Mouse (Mus musculus) MEL (cell line): ENCODE results near the gene Adam19. TPM values are rescaled to one million over a fixed set of nuclear protein-coding genes. Genes with fewer than 3 reads are reported as not detected.

Experiments
- DNase-seq: peaks from one replicate; pipeline ENCODE4 v3.0.0; 2011; ENCODE audit warnings: low read depth, low spot score
- H3K27ac ChIP-seq: 2 replicates; pipeline ENCODE4 v1.5.1; 2012; ENCODE audit warnings: low read depth, mild to moderate bottlenecking, control low read depth, low read length, moderate library complexity; ENCODE audit not compliant: control insufficient read depth
- H3K27me3 ChIP-seq, 2 experiments: fragments of 150-350 bp in 1 of 2; sonication (generic) in 1 of 2; 2 replicates each; pipeline ENCODE4 v1.6.1; 2012; ENCODE audit warnings: low read length in 2 of 2, mild to moderate bottlenecking in 2 of 2, improper control_type of control experiment in 1 of 2, moderate library complexity in 1 of 2; ENCODE audit not compliant: insufficient read depth in 2 of 2, control insufficient read depth in 1 of 2
- H3K36me3 ChIP-seq, 2 experiments: 2 replicates each; pipeline ENCODE4 v1.6.1; 2012 to 2014; ENCODE audit warnings: low read length in 2 of 2, improper control_type of control experiment in 1 of 2, inconsistent platforms in 1 of 2, mild to moderate bottlenecking in 1 of 2; ENCODE audit not compliant: insufficient read depth in 2 of 2, control insufficient read depth in 1 of 2
- H3K4me1 ChIP-seq, 2 experiments: fragments of 150-350 bp in 1 of 2; sonication (generic) in 1 of 2; 2 replicates each; pipeline ENCODE4 v1.6.1; 2012; ENCODE audit warnings: low read length in 2 of 2, improper control_type of control experiment in 1 of 2, mild to moderate bottlenecking in 1 of 2; ENCODE audit not compliant: insufficient read depth in 2 of 2, control insufficient read depth in 1 of 2
- H3K4me3 ChIP-seq, 2 experiments: fragments of 150-350 bp in 1 of 2; sonication (generic) in 1 of 2; 2 replicates each; pipeline ENCODE4 v1.5.1; 2012; ENCODE audit warnings: low read depth in 2 of 2, low read length in 2 of 2, mild to moderate bottlenecking in 2 of 2, moderate library complexity in 2 of 2, control low read depth in 1 of 2, improper control_type of control experiment in 1 of 2; ENCODE audit not compliant: control insufficient read depth in 1 of 2, insufficient read depth in 1 of 2
- H3K79me2 ChIP-seq: 2 replicates; pipeline ENCODE4 v1.6.1; 2012; ENCODE audit warnings: mild to moderate bottlenecking, low read length, moderate library complexity; ENCODE audit not compliant: control insufficient read depth, poor library complexity, insufficient read depth
- H3K9ac ChIP-seq: 2 replicates; pipeline ENCODE4 v1.6.1; 2012; ENCODE audit warnings: low read depth, mild to moderate bottlenecking, control low read depth, low read length, moderate library complexity; ENCODE audit not compliant: control insufficient read depth, poor library complexity, severe bottlenecking
- H3K9me3 ChIP-seq: fragments of 150-350 bp; sonication (generic); replicated peaks from 2 replicates; pipeline ENCODE4 v1.6.1; 2012; ENCODE audit warnings: mild to moderate bottlenecking, low read length, improper control_type of control experiment, moderate library complexity; ENCODE audit not compliant: insufficient read depth
- CHD1 ChIP-seq: IDR thresholded peaks from 2 replicates; pipeline ENCODE4 v1.6.1; 2012; ENCODE audit warnings: low read depth, mild to moderate bottlenecking, inconsistent platforms, low read length, improper control_type of control experiment
- CTCF ChIP-seq, 3 experiments: IDR thresholded peaks in 2 of 3; conservative IDR thresholded peaks in 1 of 3; 2 replicates each; pipeline ENCODE4 v1.5.1; 2011 to 2012; ENCODE audit warnings: low read length in 3 of 3, low read depth in 2 of 3, mild to moderate bottlenecking in 2 of 3, improper control_type of control experiment in 1 of 3, inconsistent platforms in 1 of 3, mixed read lengths in 1 of 3, moderate library complexity in 1 of 3; ENCODE audit not compliant: control insufficient read depth in 1 of 3, insufficient read depth in 1 of 3, poor library complexity in 1 of 3, severe bottlenecking in 1 of 3
- E2F4 ChIP-seq: IDR thresholded peaks from 2 replicates; pipeline ENCODE4 v1.6.1; 2011; ENCODE audit warnings: low read depth, low read length, improper control_type of control experiment, borderline replicate concordance
- ELF1 ChIP-seq: IDR thresholded peaks from 2 replicates; pipeline ENCODE4 v1.6.1; 2014; ENCODE audit warnings: low read depth, mild to moderate bottlenecking, inconsistent platforms, low read length, improper control_type of control experiment, moderate library complexity
- EP300 ChIP-seq, 2 experiments: IDR thresholded peaks; 2 replicates each; pipeline ENCODE4 v1.6.1; 2011; ENCODE audit warnings: improper control_type of control experiment in 2 of 2, low read length in 2 of 2, low read depth in 1 of 2, mild to moderate bottlenecking in 1 of 2
- GATA1 ChIP-seq: IDR thresholded peaks from 2 replicates; pipeline ENCODE4 v1.6.1; 2011; ENCODE audit warnings: low read depth, low read length, improper control_type of control experiment
- HCFC1 ChIP-seq: IDR thresholded peaks from 2 replicates; pipeline ENCODE4 v1.6.1; 2012; ENCODE audit warnings: low read depth, mild to moderate bottlenecking, inconsistent platforms, low read length, improper control_type of control experiment, moderate library complexity
- JUND ChIP-seq: IDR thresholded peaks from 2 replicates; pipeline ENCODE4 v1.6.1; 2011; ENCODE audit warnings: low read depth, mild to moderate bottlenecking, improper control_type of control experiment, low read length
- KAT2A ChIP-seq: conservative IDR thresholded peaks from 2 replicates; pipeline ENCODE4 v1.6.1; 2012; ENCODE audit warnings: low read depth, low read length, improper control_type of control experiment, inconsistent platforms
- MAFK ChIP-seq: IDR thresholded peaks from 2 replicates; pipeline ENCODE4 v1.6.1; 2011; ENCODE audit warnings: low read depth, mild to moderate bottlenecking, low read length, improper control_type of control experiment, borderline replicate concordance
- MAZ ChIP-seq: IDR thresholded peaks from 2 replicates; pipeline ENCODE4 v1.6.1; 2012; ENCODE audit warnings: low read depth, mild to moderate bottlenecking, inconsistent platforms, low read length, improper control_type of control experiment
- MEF2A ChIP-seq: IDR thresholded peaks from 2 replicates; pipeline ENCODE4 v1.6.1; 2014; ENCODE audit warnings: low read depth, mild to moderate bottlenecking, inconsistent platforms, low read length, improper control_type of control experiment; ENCODE audit not compliant: poor library complexity, insufficient replicate concordance, severe bottlenecking; ENCODE audit errors: extremely low read depth
- MXI1 ChIP-seq: IDR thresholded peaks from 2 replicates; pipeline ENCODE4 v1.6.1; 2011; ENCODE audit warnings: mild to moderate bottlenecking, low read depth, low read length, improper control_type of control experiment
- MYB ChIP-seq: IDR thresholded peaks from 2 replicates; pipeline ENCODE4 v1.6.1; 2011; ENCODE audit warnings: mild to moderate bottlenecking, low read depth, low read length, improper control_type of control experiment
- MYC ChIP-seq: IDR thresholded peaks from 2 replicates; pipeline ENCODE4 v1.6.1; 2011; ENCODE audit warnings: low read depth, mild to moderate bottlenecking, low read length, improper control_type of control experiment, moderate library complexity
- POLR2AphosphoS2 ChIP-seq: IDR thresholded peaks from 2 replicates; pipeline ENCODE4 v1.6.1; 2011; ENCODE audit warnings: low read length, improper control_type of control experiment
- POLR2AphosphoS5 ChIP-seq: IDR thresholded peaks from 2 replicates; pipeline ENCODE4 v1.6.1; 2012; ENCODE audit warnings: low read depth, borderline replicate concordance, mild to moderate bottlenecking, inconsistent platforms, low read length, moderate library complexity, mixed read lengths
- RCOR1 ChIP-seq: IDR thresholded peaks from 2 replicates; pipeline ENCODE4 v1.6.1; 2012; ENCODE audit warnings: low read depth, mild to moderate bottlenecking, inconsistent platforms, low read length, improper control_type of control experiment
- TAL1 ChIP-seq: IDR thresholded peaks from 2 replicates; pipeline ENCODE4 v1.6.1; 2012; ENCODE audit warnings: mild to moderate bottlenecking, inconsistent platforms, low read length, moderate library complexity, mixed read lengths
- UBTF ChIP-seq: IDR thresholded peaks from 2 replicates; pipeline ENCODE4 v1.6.1; 2012; ENCODE audit warnings: low read depth, mild to moderate bottlenecking, inconsistent platforms, low read length, improper control_type of control experiment, moderate library complexity, borderline replicate concordance; ENCODE audit not compliant: insufficient read depth
- USF1 ChIP-seq: IDR thresholded peaks from 2 replicates; pipeline ENCODE4 v1.6.1; 2014; ENCODE audit warnings: low read depth, mild to moderate bottlenecking, inconsistent platforms, low read length, improper control_type of control experiment, moderate library complexity
- USF2 ChIP-seq, 2 experiments: IDR thresholded peaks; 2 replicates each; pipeline ENCODE4 v1.6.1; 2011 to 2012; ENCODE audit warnings: improper control_type of control experiment in 2 of 2, low read length in 2 of 2, borderline replicate concordance in 1 of 2, inconsistent platforms in 1 of 2, low read depth in 1 of 2, mild to moderate bottlenecking in 1 of 2; ENCODE audit not compliant: insufficient read depth in 1 of 2
- ZKSCAN1 ChIP-seq: IDR thresholded peaks from 2 replicates; pipeline ENCODE4 v1.6.1; 2012; ENCODE audit warnings: low read depth, mild to moderate bottlenecking, inconsistent platforms, low read length, improper control_type of control experiment, moderate library complexity
- polyA plus RNA-seq, 2 experiments: library from polyadenylated mRNA; stranded (reverse) in 1 of 2; unstranded in 1 of 2; fragments of >175 nt in 1 of 2; fragments of >200 nt in 1 of 2; gene quantifications; 2 replicates each; pipeline versions ENCODE4 v1.2.1 to v1.2.4; 2012; ENCODE audit warnings: low replicate concordance in 2 of 2, low read depth in 1 of 2; ENCODE audit not compliant: insufficient read length in 2 of 2, insufficient read depth in 1 of 2, missing spikeins in 1 of 2
- total RNA-seq: library from RNA; depleted of rRNA; stranded (reverse); fragments of 300-350 nt; gene quantifications from 2 replicates; pipeline ENCODE4 v1.2.3, GENCODE M21; 2012

Adam19 gene
- total and polyA plus RNA-seq, 3 experiments: 0.12 to 0.19 TPM; not detected in 1

GRCm38 (mm10) chr11:46032956-46033355 lies 22.8 kb upstream of the Adam19 start:
- no peak for TF ChIP-seq MEF2A
- TF ChIP-seq UBTF: no peak
- TF ChIP-seq RCOR1: no peak
- no peak for TF ChIP-seq POLR2AphosphoS2
- TF ChIP-seq KAT2A: no peak
- TF ChIP-seq MYB: no peak
- no peak for TF ChIP-seq GATA1
- no peak for TF ChIP-seq MAZ
- TF ChIP-seq CTCF (IDR thresholded peaks at IDR 0.05 in 2 of 3, conservative IDR thresholded peaks at IDR 0.05 in 1 of 3; ENCODE audit: control insufficient read depth in 1 of 3, insufficient read depth in 1 of 3, low read depth in 2 of 3, low read length in 3 of 3, poor library complexity in 1 of 3, severe bottlenecking in 1 of 3): no peak
- TF ChIP-seq, all 39 proteins: peak for 0
- Histone ChIP-seq H3K4me1 (no peaks in the 10 kb centered on the region), H3K9me3 (no peaks in the 10 kb centered on the region), H3K9ac (no peak overlapping the region), H3K27me3 (peaks cover 3 to 7% of the 10 kb centered on the region in 2 experiments; a peak in 3 of 4 replicates), H3K79me2 (no peaks in the 10 kb centered on the region), H3K4me3 (no peak overlapping the region), H3K36me3 (no peaks in the 10 kb centered on the region), H3K27ac (no peak overlapping the region)
- no peak for DNase-seq

GRCm38 (mm10) chr11:46036374-46036773 lies 19.4 kb upstream of the Adam19 start:
- peaks cover 0 to 2% of the 10 kb centered on the region in 2 experiments; a peak in 1 of 4 replicates for H3K27me3 ChIP-seq
- no peaks in the 10 kb centered on the region for H3K4me1 ChIP-seq
- TF ChIP-seq E2F4 (no peak), EP300 (IDR thresholded peaks at IDR 0.05; ENCODE audit: low read depth in 1 of 2, low read length in 2 of 2) (no peak), RCOR1 (no peak), TAL1 (no peak), USF2 (IDR thresholded peaks at IDR 0.05; ENCODE audit: borderline replicate concordance in 1 of 2, insufficient read depth in 1 of 2, low read depth in 1 of 2, low read length in 2 of 2) (no peak), JUND (no peak), GATA1 (no peak), USF1 (no peak), CHD1 (no peak), MXI1 (no peak), MYC (no peak), HCFC1 (no peak), MAFK (no peak), ELF1 (no peak), POLR2AphosphoS2 (no peak), KAT2A (no peak), ZKSCAN1 (no peak), POLR2AphosphoS5 (no peak)
- H3K79me2 ChIP-seq: no peaks in the 10 kb centered on the region
- DNase-seq: no peak
- H3K9me3 ChIP-seq: no peaks in the 10 kb centered on the region
- H3K9ac ChIP-seq: no peak overlapping the region
- H3K27ac ChIP-seq: no peak overlapping the region
- no peaks in the 10 kb centered on the region for H3K36me3 ChIP-seq
- no peak overlapping the region for H3K4me3 ChIP-seq
